Mouse (Mus musculus) megakaryocyte progenitor cell, adult 5-6 weeks (primary cell): ENCODE measurements around the gene Shroom3. TPM values are rescaled to one million over a fixed set of nuclear protein-coding genes. Genes with fewer than 3 reads are reported as not detected.

Experiments used
- ATAC-seq: replicated peaks from 2 replicates; pipeline ENCODE4 v1.8.0; 2016; ENCODE audit warnings: mild to moderate bottlenecking, moderate TSS enrichment, inconsistent platforms; ENCODE audit not compliant: poor library complexity
- total RNA-seq, 2 experiments: library from RNA; stranded (forward) in 1 of 2; stranded (reverse) in 1 of 2; fragments of 157-497, 149-512 nt in 1 of 2; fragments of 200-1000 nt in 1 of 2; gene quantifications; 2 replicates each; pipeline versions ENCODE4 v1.2.3 to v1.2.4; 2015 to 2017

The Shroom3 gene
- total RNA-seq, 2 experiments from 2014 or later = 0.49 TPM; not detected in 1

GRCm38 (mm10) chr5:92842417-92842816, 159.2 kb downstream of the Shroom3 start:
- ATAC-seq = no peak

GRCm38 (mm10) chr5:92842881-92843280, 159.6 kb downstream of the Shroom3 start:
- ATAC-seq = no peak

- no peak for ATAC-seq
Observed at GRCm38 (mm10) chr5:92843850-92844785, 160.9 kb downstream of the Shroom3 start.

- ATAC-seq = no peak
Observed at GRCm38 (mm10) chr5:92849743-92850142, 166.5 kb downstream of the Shroom3 start.

GRCm38 (mm10) chr5:92850925-92851324, 167.7 kb downstream of the Shroom3 start:
- no peak for ATAC-seq

- no peak for ATAC-seq
Observed at GRCm38 (mm10) chr5:92854983-92855382, 171.7 kb downstream of the Shroom3 start.

GRCm38 (mm10) chr5:92856346-92856745, 173.1 kb downstream of the Shroom3 start:
- ATAC-seq = no peak

GRCm38 (mm10) chr5:92857177-92857576, 173.9 kb downstream of the Shroom3 start:
- ATAC-seq = no peak

GRCm38 (mm10) chr5:92858104-92858503, 174.9 kb downstream of the Shroom3 start:
- ATAC-seq = no peak

- ATAC-seq = no peak
Observed at GRCm38 (mm10) chr5:92858576-92858975, 175.3 kb downstream of the Shroom3 start.

GRCm38 (mm10) chr5:92861416-92862112, 178.3 kb downstream of the Shroom3 start:
- ATAC-seq = no peak

- no peak for ATAC-seq
Observed at GRCm38 (mm10) chr5:92865090-92865489, 181.9 kb downstream of the Shroom3 start.

- ATAC-seq = no peak
Observed at GRCm38 (mm10) chr5:92866546-92866945, 183.3 kb downstream of the Shroom3 start.

GRCm38 (mm10) chr5:92867253-92867652, 184.0 kb downstream of the Shroom3 start:
- no peak for ATAC-seq

GRCm38 (mm10) chr5:92868231-92868630, 185.0 kb downstream of the Shroom3 start:
- no peak for ATAC-seq

GRCm38 (mm10) chr5:92871048-92871447, 187.8 kb downstream of the Shroom3 start:
- no peak for ATAC-seq

GRCm38 (mm10) chr5:92872182-92872581, 188.9 kb downstream of the Shroom3 start:
- no peak for ATAC-seq

- no peak for ATAC-seq
Observed at GRCm38 (mm10) chr5:92872991-92873390, 189.8 kb downstream of the Shroom3 start.

GRCm38 (mm10) chr5:92873518-92873917, 190.3 kb downstream of the Shroom3 start:
- ATAC-seq = no peak

- no peak for ATAC-seq
Observed at GRCm38 (mm10) chr5:92875836-92876235, 192.6 kb downstream of the Shroom3 start.

- ATAC-seq = no peak
Observed at GRCm38 (mm10) chr5:92877104-92877503, 193.9 kb downstream of the Shroom3 start.

- no peak for ATAC-seq
Observed at GRCm38 (mm10) chr5:92880393-92880792, 197.2 kb downstream of the Shroom3 start.
